Comparison of ENCODE assay signal across 41 mouse cellular contexts in the genomic region with DNA sequence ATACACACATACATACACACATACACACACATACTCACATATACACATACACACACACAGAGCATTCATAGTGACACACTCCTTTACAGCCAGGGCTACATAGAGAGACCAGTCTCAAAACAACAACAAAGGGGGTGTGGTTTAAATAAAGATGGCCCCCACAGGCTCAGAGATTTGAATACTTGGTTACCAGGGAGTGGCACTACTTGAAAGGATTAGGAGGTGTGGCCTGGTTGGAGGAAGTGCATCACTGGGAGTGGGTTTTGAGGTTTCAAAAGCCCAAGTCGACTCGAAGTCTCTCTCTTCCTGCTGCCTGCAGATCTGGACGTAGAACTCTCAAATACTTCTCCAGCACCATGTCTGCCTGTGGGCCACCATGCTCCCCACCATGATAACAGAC. TPM values are rescaled to one million over a fixed set of nuclear protein-coding genes. Genes with fewer than 3 reads are reported as not detected.
"Had no signal": no experiment of that assay in that cellular context is flagged by ENCODE, and none has a peak within 500 bp of the region (broad histone marks: within the 10 kb centered on the region; RNA-seq: fewer than 3 reads in every experiment).

No protein-coding gene starts in this region.

- H3K9me3 ChIP-seq: heart, embryonic 15.5 days; hindbrain, embryonic 10.5 days; hindbrain, embryonic 12.5 days; intestine, embryonic 15.5 days; kidney, embryonic 15.5 days; limb, embryonic 10.5 days; limb, embryonic 12.5 days; liver, embryonic 13.5 days; liver, embryonic 15.5 days had no signal

- ATAC-seq: hindbrain, embryonic 16.5 days; inflammation-experienced regulatory T-cells, adult 6 months; intestine, embryonic 15.5 days; intestine, postnatal 0 days; liver, postnatal 0 days had no signal

- H3K9ac ChIP-seq: heart, embryonic 13.5 days; heart, embryonic 15.5 days; hindbrain, embryonic 12.5 days; hindbrain, embryonic 14.5 days; intestine, embryonic 15.5 days; kidney, embryonic 15.5 days; limb, embryonic 12.5 days; liver, embryonic 13.5 days; liver, embryonic 15.5 days; liver, postnatal 0 days had no signal

- DNase-seq: gastrocnemius, adult 2 months; gastrocnemius, postnatal 10 days; gastrocnemius, postnatal 25 days; heart, adult 2 months; heart, postnatal 14 days; heart, postnatal 36 days; kidney, adult 18-20 months; kidney, adult 9 months; kidney, postnatal 14 days; kidney, postnatal 36 days; layer of hippocampus, adult 9-11 months; liver; liver, embryonic 13.5 days; liver, postnatal 0 days had no signal

- H3K4me2 ChIP-seq: heart, embryonic 11.5 days; heart, embryonic 13.5 days; heart, embryonic 15.5 days; hindbrain, embryonic 12.5 days; hindbrain, embryonic 14.5 days; intestine, embryonic 15.5 days; kidney, embryonic 15.5 days; limb, embryonic 12.5 days; liver, embryonic 11.5 days; liver, embryonic 13.5 days; liver, embryonic 15.5 days had no signal

- H3K27ac ChIP-seq: gastrocnemius, adult 2 months; heart, adult 2 months; heart, embryonic 13.5 days; heart, embryonic 15.5 days; hindbrain, embryonic 10.5 days; hindbrain, embryonic 12.5 days; hindbrain, embryonic 14.5 days; intestine, embryonic 15.5 days; kidney, embryonic 15.5 days; kidney, postnatal 0 days; left cerebral cortex, adult 2 months; limb, embryonic 10.5 days; limb, embryonic 12.5 days; liver, embryonic 13.5 days; liver, embryonic 15.5 days had no signal

- H3K4me3 ChIP-seq: gastrocnemius, adult 2 months; heart, adult 2 months; heart, embryonic 13.5 days; heart, embryonic 15.5 days; hindbrain, embryonic 10.5 days; hindbrain, embryonic 12.5 days; intestine, embryonic 15.5 days; kidney, embryonic 15.5 days; left cerebral cortex, adult 2 months; limb, embryonic 10.5 days; limb, embryonic 12.5 days; liver, embryonic 13.5 days; liver, embryonic 15.5 days had no signal

- H3K27me3 ChIP-seq: heart, embryonic 13.5 days; heart, embryonic 15.5 days; hindbrain, embryonic 12.5 days; intestine, embryonic 15.5 days; kidney, embryonic 15.5 days; limb, embryonic 12.5 days; liver, embryonic 13.5 days; liver, embryonic 15.5 days had no signal

RNA-seq across cellular contexts. Expression of gene Ccnb1ip1, which starts 25.4 kb away (rescaled TPM):
- total RNA-seq: gastrocnemius, adult 2 months; gastrocnemius, postnatal 10 days; gastrocnemius, postnatal 25 days; gastrocnemius, postnatal 4 days; granulocyte monocyte progenitor cell, adult 5-6 weeks; heart, adult 2 months; heart, postnatal 14 days; heart, postnatal 36 days; layer of hippocampus, adult 18-20 months; left cerebral cortex, adult 2 months; left cerebral cortex, postnatal 14 days; left cerebral cortex, postnatal 36 days had no signal
- polyA plus RNA-seq: heart, adult 2 months; heart, embryonic 11.5 days; heart, embryonic 13.5 days; heart, embryonic 15.5 days; heart, postnatal 0 days; hindbrain, embryonic 10.5 days; hindbrain, embryonic 12.5 days; hindbrain, embryonic 14.5 days; hindbrain, embryonic 16.5 days; inflammation-experienced regulatory T-cells, adult 6 months; intestine, embryonic 15.5 days; intestine, postnatal 0 days; kidney, embryonic 15.5 days; kidney, postnatal 0 days; large intestine, adult 2 months; limb, embryonic 10.5 days; limb, embryonic 12.5 days; limb, embryonic 14.5 days; liver, embryonic 11.5 days; liver, embryonic 13.5 days; liver, embryonic 15.5 days; liver, postnatal 0 days had no signal

RNA-seq across cellular contexts. Expression of gene Olfr749, which starts 37.3 kb away (rescaled TPM):
- total RNA-seq: gastrocnemius, adult 2 months; gastrocnemius, postnatal 10 days; gastrocnemius, postnatal 25 days; gastrocnemius, postnatal 4 days; granulocyte monocyte progenitor cell, adult 5-6 weeks; heart, adult 2 months; heart, postnatal 14 days; heart, postnatal 36 days; layer of hippocampus, adult 18-20 months; layer of hippocampus, adult 8-10 months; layer of hippocampus, postnatal 14 days; left cerebral cortex, adult 2 months; left cerebral cortex, postnatal 14 days; left cerebral cortex, postnatal 36 days had no signal
- polyA plus RNA-seq: heart, adult 2 months; heart, embryonic 11.5 days; heart, embryonic 13.5 days; heart, embryonic 15.5 days; heart, postnatal 0 days; hindbrain, embryonic 10.5 days; hindbrain, embryonic 12.5 days; hindbrain, embryonic 14.5 days; hindbrain, embryonic 16.5 days; inflammation-experienced regulatory T-cells, adult 6 months; intestine, embryonic 15.5 days; intestine, postnatal 0 days; kidney, embryonic 15.5 days; kidney, postnatal 0 days; large intestine, adult 2 months; limb, embryonic 10.5 days; limb, embryonic 12.5 days; limb, embryonic 14.5 days; liver, embryonic 11.5 days; liver, embryonic 13.5 days; liver, embryonic 15.5 days; liver, postnatal 0 days had no signal
